Mouse (Mus musculus) intestine, postnatal 0 days (tissue): ENCODE measurements around the gene Vti1a. TPM values are rescaled to one million over a fixed set of nuclear protein-coding genes. Genes with fewer than 3 reads are reported as not detected.
A peak's percentile ranks its signal among the peaks of the same experiment; 100 is the strongest.

ENCODE experiments used
- ATAC-seq: fragments of 200-750 bp; cut with Nextera tagmentation; 2 replicates; pipeline ENCODE4 v1.8.0; 2017; ENCODE audit warnings: mild to moderate bottlenecking, moderate TSS enrichment, moderate library complexity
- H3K27ac ChIP-seq: fragments of 300-500 bp; sonication (generic); 2 replicates; pipeline ENCODE4 v1.5.1; 2014; ENCODE audit warnings: mild to moderate bottlenecking, low read depth, low read length, moderate library complexity
- H3K27me3 ChIP-seq: fragments of 300-500 bp; sonication (generic); replicated peaks from 2 replicates; pipeline ENCODE4 v1.6.1; 2014; ENCODE audit warnings: low read length, mixed read lengths; ENCODE audit not compliant: control insufficient read depth, insufficient read depth
- H3K36me3 ChIP-seq: fragments of 300-500 bp; sonication (generic); 2 replicates; pipeline ENCODE4 v1.6.1; 2014; ENCODE audit warnings: mild to moderate bottlenecking, moderate library complexity; ENCODE audit not compliant: control insufficient read depth, insufficient read depth
- H3K4me1 ChIP-seq: fragments of 300-500 bp; sonication (generic); replicated peaks from 2 replicates; pipeline ENCODE4 v1.6.1; 2014; ENCODE audit warnings: antibody characterized with exemption, low read length, mixed read lengths; ENCODE audit not compliant: control insufficient read depth, insufficient read depth
- H3K4me2 ChIP-seq: fragments of 300-500 bp; sonication (generic); replicated peaks from 2 replicates; pipeline ENCODE4 v1.6.1; 2014; ENCODE audit warnings: low read depth, mild to moderate bottlenecking, moderate library complexity
- H3K4me3 ChIP-seq: fragments of 300-500 bp; sonication (generic); 2 replicates; pipeline ENCODE4 v1.5.1; 2014; ENCODE audit warnings: low read depth, low read length
- H3K9ac ChIP-seq: fragments of 300-500 bp; sonication (generic); 2 replicates; pipeline ENCODE4 v1.6.1; 2014; ENCODE audit warnings: mild to moderate bottlenecking, low read depth, low read length
- H3K9me3 ChIP-seq: fragments of 300-500 bp; sonication (generic); 2 replicates; pipeline ENCODE4 v1.6.1; 2016; ENCODE audit warnings: mixed run types; ENCODE audit not compliant: control insufficient read depth
- CTCF ChIP-seq: sonication (generic); IDR thresholded peaks from 2 replicates; pipeline ENCODE4 v1.5.1; 2016; ENCODE audit warnings: low read depth, mild to moderate bottlenecking, control low read depth, antibody characterized with exemption, moderate library complexity
- WGBS: fragments of 180-500 bp; shearing (Covaris S2); extraction: QIAGEN DNeasy Blood & Tissue Kit; methylation state at CpG from one replicate; pipeline ENCODE4 v1.1.7; 2014; 5-methylcytosine and 5-hydroxymethylcytosine counted together
- polyA plus RNA-seq: library from polyadenylated mRNA; unstranded; fragments of >200 nt; fragmentation: Nextera tagmentation; extraction: Ambion mirVana; gene quantifications from 2 replicates; pipeline ENCODE4 v1.2.1, GENCODE M21; 2015

Vti1a gene
- polyA plus RNA-seq, 1 experiment from 2014 or later, result 21.3 TPM

DNA sequence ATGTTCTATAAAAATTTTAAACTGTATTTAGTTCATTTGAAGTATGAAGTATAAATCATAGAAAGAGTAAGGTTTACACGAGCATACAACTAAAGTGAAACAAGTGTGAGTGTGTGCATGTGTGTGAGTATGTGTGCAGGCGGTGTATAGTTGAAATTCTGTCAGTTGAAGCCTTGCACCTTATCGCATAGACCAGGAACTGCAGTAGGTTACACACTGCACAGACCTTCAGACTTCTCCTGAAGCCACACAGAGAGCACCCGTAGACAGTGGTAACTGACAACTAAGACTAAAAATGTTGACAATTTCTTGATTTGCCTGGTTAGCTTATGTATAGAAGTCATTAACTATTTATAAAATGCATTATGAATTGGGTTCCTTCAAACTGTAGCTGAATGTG, 61.4 kb downstream of the Vti1a start:
- WGBS, result 93% methylated on average over 4 of the region's 4 CpGs
- Histone ChIP-seq H3K4me2 (no peak overlapping the region), H3K4me1 (no peaks in the 10 kb centered on the region), H3K9me3 (no peaks in the 10 kb centered on the region), H3K9ac (no peak overlapping the region), H3K36me3 (peaks cover 3% of the 10 kb centered on the region; the same call in 1 of the 2 replicates), H3K27me3 (no peaks in the 10 kb centered on the region), H3K4me3 (no peak overlapping the region), H3K27ac (no peak overlapping the region)
- no peak for TF ChIP-seq CTCF
- no peak for ATAC-seq

GRCm38 (mm10) chr19:55378884-55379283, 62.8 kb downstream of the Vti1a start:
- no peak overlapping the region for H3K27ac ChIP-seq
- no peaks in the 10 kb centered on the region for H3K4me1 ChIP-seq
- H3K36me3 ChIP-seq, result peaks cover 3% of the 10 kb centered on the region; the same call in 1 of the 2 replicates
- whole genome bisulfite sequencing, result 55% methylated on average over 2 of the region's 2 CpGs
- H3K4me2 ChIP-seq, result no peak overlapping the region
- TF ChIP-seq CTCF, result no peak
- no peaks in the 10 kb centered on the region for H3K9me3 ChIP-seq
- no peaks in the 10 kb centered on the region for H3K27me3 ChIP-seq
- H3K4me3 ChIP-seq, result no peak overlapping the region
- ATAC-seq, result no peak
- no peak overlapping the region for H3K9ac ChIP-seq

DNA sequence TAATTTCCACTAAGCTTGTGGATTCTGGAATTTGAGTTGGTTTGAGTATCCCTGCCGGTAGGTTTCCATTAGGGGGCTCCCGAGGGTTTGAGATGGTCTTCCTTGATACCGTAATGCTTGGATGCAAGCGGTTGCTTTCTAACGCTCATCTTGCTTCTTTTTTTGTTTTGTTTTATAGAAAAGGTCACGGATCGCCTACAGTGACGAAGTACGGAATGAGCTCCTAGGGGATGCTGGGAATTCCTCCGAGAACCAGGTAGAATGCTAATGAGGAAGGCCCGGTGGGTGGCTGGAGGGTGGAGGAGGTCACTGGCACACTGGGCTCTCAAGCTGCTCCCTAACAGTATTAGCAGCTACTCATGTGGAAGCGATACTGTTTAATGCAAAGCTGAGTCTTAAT, 64.7 kb downstream of the Vti1a start:
- Histone ChIP-seq H3K27me3 (no peaks in the 10 kb centered on the region), H3K4me2 (no peak overlapping the region), H3K36me3 (peaks cover 9% of the 10 kb centered on the region; the same call in 1 of the 2 replicates), H3K4me3 (no peak overlapping the region), H3K27ac (no peak overlapping the region), H3K9ac (no peak overlapping the region), H3K4me1 (no peaks in the 10 kb centered on the region), H3K9me3 (no peaks in the 10 kb centered on the region)
- 70% methylated on average over 12 of the region's 12 CpGs for WGBS
- no peak for ATAC-seq
- TF ChIP-seq CTCF, result no peak

DNA sequence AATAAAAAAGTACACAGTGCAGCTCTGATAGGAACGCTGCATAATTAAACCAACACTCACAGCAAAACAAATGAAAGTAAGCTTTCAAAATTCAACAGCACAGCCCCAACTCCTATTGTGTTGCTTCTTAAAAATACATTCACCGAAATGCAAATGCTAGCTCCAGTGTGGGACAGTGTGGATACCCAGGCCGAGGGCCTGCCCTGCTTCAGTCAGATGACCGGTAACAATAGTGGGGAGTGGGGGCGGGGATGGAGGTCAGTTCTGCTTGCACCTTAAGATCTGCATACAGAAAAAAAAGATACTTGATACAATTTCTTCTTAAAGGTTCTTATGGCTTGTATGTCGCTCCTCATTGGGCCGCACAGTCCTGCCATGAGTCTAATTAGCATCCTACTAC, 65.2 kb downstream of the Vti1a start:
- Histone ChIP-seq H3K27me3 (no peaks in the 10 kb centered on the region), H3K27ac (no peak overlapping the region), H3K36me3 (peaks cover 9% of the 10 kb centered on the region; the same call in 1 of the 2 replicates), H3K4me1 (no peaks in the 10 kb centered on the region), H3K9me3 (no peaks in the 10 kb centered on the region), H3K4me2 (no peak overlapping the region), H3K4me3 (no peak overlapping the region), H3K9ac (no peak overlapping the region)
- no peak for ATAC-seq
- TF ChIP-seq CTCF, result no peak
- WGBS, result 94% methylated on average over 7 of the region's 7 CpGs

GRCm38 (mm10) chr19:55382745-55383144, 66.7 kb downstream of the Vti1a start:
- TF ChIP-seq CTCF, result no peak
- Histone ChIP-seq H3K27ac (no peak overlapping the region), H3K4me2 (no peak overlapping the region), H3K9ac (no peak overlapping the region), H3K36me3 (peaks cover 9% of the 10 kb centered on the region; the same call in 1 of the 2 replicates), H3K9me3 (no peaks in the 10 kb centered on the region), H3K4me3 (no peak overlapping the region), H3K27me3 (no peaks in the 10 kb centered on the region), H3K4me1 (no peaks in the 10 kb centered on the region)
- 71% methylated on average over 7 of the region's 7 CpGs for WGBS
- no peak for ATAC-seq

- Histone ChIP-seq H3K4me2 (no peak overlapping the region), H3K27ac (no peak overlapping the region), H3K9me3 (no peaks in the 10 kb centered on the region), H3K36me3 (peaks cover 9% of the 10 kb centered on the region; the same call in 1 of the 2 replicates), H3K4me1 (no peaks in the 10 kb centered on the region), H3K9ac (no peak overlapping the region), H3K4me3 (no peak overlapping the region), H3K27me3 (no peaks in the 10 kb centered on the region)
- no peak for ATAC-seq
- WGBS, result 93% methylated on average over 15 of the region's 15 CpGs
- TF ChIP-seq CTCF, result no peak
Observed at GRCm38 (mm10) chr19:55384634-55385033, 68.5 kb downstream of the Vti1a start.

GRCm38 (mm10) chr19:55389019-55389418, 72.9 kb downstream of the Vti1a start:
- Histone ChIP-seq H3K9ac (no peak overlapping the region), H3K4me3 (no peak overlapping the region), H3K27ac (no peak overlapping the region), H3K27me3 (no peaks in the 10 kb centered on the region), H3K36me3 (0 out of 2 replicates have a peak, but pooled peaks cover 6% of the 10 kb centered on the region), H3K4me1 (no peaks in the 10 kb centered on the region), H3K4me2 (peak overlapping the region; percentile 38; the same call in 1 of the 2 replicates), H3K9me3 (no peaks in the 10 kb centered on the region)
- no peak for TF ChIP-seq CTCF
- no peak for ATAC-seq
- 70% methylated on average over 10 of the region's 10 CpGs for WGBS
